Mouse (Mus musculus) liver, adult 2 months (tissue): Measurements from ENCODE around the gene Emilin2.

Experiments used
- CTCF ChIP-seq: fragments of 200-500 bp; IDR thresholded peaks from 2 replicates; pipeline ENCODE4 v1.5.1; 2011; ENCODE audit warnings: low read depth, low read length, control low read depth
- POLR2A ChIP-seq: fragments of 200-500 bp; IDR thresholded peaks from 2 replicates; pipeline ENCODE4 v1.6.1; 2011; ENCODE audit warnings: low read length, control low read depth; ENCODE audit not compliant: insufficient read depth; ENCODE audit errors: extremely low read depth

DNA sequence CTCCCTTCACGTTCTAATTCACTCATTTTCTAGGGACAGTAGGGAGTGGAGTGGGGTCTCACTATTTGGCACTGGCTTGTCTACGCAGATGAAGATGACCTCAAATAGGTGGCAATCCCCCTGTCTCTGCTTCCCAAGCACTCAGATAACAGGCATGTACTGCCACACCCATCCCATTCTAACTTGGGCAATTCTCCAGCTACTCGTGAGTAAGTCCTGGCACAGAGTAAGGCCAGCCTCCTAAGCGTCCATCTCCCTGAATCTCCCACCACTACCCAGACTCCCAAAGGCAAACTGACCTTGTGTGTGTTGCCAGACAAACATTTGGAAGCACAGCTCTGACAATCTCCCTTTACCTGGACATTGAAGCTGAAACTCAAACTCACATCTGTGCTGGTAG is 18.9 kb downstream of the Emilin2 start:
- no peak for TF ChIP-seq POLR2A
- TF ChIP-seq CTCF, result no peak
